Mouse (Mus musculus): Measurements from ENCODE around the gene Mapk8ip3.

The Mapk8ip3 gene

DNA sequence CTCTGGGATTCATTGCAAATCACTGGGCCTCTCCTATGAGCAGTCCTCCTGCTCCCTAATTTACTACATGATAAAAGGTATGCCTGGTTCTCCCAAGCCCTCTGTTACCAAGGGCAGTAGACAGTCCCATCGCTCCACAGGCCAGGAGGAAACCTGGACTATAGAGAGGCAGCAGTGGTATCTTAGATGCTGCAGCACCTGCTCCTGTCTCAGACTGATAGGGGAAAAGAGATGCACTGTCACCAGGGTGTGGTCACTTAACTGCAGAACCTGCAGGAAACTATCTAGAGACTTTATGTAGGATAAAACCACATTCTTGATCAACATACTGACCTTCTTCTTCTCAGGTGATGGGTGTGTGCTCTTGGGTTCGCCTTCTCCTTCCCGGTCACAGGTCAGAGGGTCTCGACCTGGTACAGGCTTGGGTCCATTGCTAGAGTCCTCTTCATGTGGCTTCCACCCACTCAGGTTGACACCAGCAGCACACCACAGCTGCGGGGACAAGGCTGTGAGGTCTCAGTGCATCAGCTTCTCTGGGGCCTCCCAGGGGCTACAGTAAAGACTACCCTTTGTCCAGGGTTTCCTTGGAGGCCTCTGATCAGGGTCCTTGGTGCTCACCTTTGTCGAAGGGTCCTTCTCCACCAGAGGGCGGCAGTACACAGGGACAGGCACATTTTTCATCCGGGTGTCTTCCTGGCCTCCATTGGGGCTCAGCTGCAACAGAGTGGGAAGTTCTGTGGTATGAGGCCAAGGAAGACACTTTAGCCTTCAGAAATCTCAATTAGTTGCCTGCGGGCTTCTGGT, 33.9 kb downstream of the Mapk8ip3 start:
- DNase-seq (ENCODE audit: low read depth, low spot score), result peak; percentile 40

DNA sequence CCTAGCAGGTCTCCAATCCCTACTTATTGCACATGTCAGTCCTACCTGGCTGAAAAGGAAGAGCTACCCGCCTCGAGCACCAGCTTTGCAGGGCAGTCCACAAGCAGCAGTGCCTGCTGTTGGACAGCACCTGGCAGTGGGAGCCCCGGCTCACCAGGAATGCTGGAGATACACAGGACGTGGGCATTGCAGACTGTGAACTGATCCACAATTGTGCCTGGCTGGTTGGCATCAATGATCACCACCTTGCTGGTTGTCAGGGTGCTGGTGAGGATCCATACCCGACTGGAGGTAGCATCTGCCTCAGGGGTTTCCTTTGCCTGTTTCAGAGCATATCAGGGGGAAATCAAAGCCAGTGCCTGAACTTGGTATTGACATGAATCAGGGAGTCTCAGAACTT, 34.7 kb downstream of the Mapk8ip3 start:
- no peak for DNase-seq (ENCODE audit: low read depth, low spot score)

- DNase-seq (ENCODE audit: low read depth, low spot score), result no peak
Observed at GRCm38 (mm10) chr17:24900014-24900413, 36.8 kb downstream of the Mapk8ip3 start.

DNA sequence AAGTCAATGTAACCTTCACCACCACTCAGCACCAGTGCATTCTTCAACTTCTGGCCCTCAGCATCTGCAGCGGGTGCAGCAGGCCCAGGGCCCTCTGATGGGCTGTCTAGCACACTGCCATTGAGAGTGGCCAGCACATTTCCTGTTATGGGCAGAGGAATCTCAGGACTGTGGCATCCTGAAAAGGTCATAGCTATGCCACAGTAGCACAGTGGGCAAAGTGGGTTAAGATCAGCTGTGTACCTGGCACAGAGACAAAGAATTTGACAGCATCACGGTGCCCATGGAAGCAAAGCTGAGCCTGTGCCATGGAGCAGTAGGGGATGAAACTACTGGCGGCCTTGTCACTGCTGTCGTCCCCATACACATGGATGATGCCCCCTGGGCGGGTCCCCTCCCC, 37.6 kb downstream of the Mapk8ip3 start:
- DNase-seq (ENCODE audit: low read depth, low spot score), result no peak

GRCm38 (mm10) chr17:24898041-24898854, 38.5 kb downstream of the Mapk8ip3 start:
- DNase-seq (ENCODE audit: low read depth, low spot score), result no peak

DNA sequence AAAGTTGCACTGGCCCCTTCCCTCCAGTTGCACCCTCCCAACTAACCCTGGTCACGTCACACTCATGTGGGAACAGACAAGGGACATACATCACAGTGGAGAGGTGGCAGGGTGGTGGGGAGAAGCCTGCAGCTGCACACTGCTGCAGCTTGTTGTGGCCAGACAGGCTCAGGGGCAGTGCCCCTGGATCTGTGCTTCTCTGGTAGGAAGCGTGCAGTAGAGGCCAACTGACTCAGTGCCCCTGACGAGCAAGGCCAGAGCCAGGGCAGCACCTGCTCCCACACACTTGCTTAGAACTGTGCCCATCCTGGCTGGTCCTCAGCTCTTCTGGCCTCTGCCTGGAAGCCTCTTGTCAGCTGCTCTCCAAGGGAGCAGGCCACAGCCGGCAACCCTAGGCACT, 39.2 kb downstream of the Mapk8ip3 start:
- DNase-seq (ENCODE audit: low read depth, low spot score), result no peak

DNA sequence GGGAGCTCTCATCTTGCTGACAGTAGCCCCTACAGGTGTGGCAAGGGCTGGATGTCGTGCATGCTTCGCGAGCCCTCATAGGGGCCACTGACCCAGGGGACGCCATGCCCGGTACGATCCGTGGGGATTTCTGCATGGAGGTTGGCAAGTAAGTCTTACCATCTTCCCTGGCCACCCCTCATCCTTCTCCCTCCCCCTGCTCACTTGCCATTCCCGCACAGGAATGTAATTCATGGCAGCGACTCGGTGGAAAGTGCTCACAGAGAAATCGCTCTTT, 39.8 kb downstream of the Mapk8ip3 start:
- no peak for DNase-seq (ENCODE audit: low read depth, low spot score)

- DNase-seq (ENCODE audit: low read depth, low spot score), result peak; percentile 63
Observed at GRCm38 (mm10) chr17:24896241-24896992, 40.4 kb downstream of the Mapk8ip3 start, which contains the start of gene Nme3. Nme3 (plus strand) TSS chr17:24896500.

DNA sequence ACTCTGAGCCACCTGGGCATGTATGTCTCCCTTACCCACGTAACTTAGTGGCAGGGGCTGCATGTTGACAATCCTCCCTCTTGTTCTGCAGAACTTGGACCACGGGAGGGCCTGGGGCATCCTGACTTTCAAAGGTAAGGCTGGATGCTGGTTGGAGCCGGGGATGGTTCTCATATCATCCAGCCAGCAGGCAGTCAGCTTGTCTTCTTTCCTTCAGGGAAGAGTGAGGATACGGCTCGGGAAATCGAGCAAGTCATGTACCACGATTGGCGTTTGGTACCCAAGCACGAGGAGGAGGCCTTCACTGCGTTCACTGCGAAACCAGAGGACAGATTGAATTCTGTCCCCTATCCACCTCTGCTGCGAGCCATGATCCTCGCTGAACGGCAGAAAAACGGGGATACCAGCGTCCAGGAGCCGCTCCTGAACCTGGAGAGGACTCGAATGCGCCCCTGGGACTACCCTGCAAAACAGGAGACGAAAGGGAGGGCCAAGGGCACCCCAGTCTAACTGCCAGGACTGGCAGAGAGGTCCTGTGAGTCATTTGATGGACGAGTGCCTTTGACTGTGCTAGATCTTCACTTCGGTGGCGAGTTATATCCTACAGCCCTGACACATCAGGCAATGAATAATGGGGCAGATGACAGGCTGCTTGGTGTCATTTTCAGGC, 41.1 kb downstream of the Mapk8ip3 start:
- no peak for DNase-seq (ENCODE audit: low read depth, low spot score)

- peak; percentile 91 for DNase-seq (ENCODE audit: low read depth, low spot score)
Observed at GRCm38 (mm10) chr17:24894995-24895547, 41.7 kb downstream of the Mapk8ip3 start, which contains the start of the genes Eme2 and Mrps34. Eme2 (minus strand) TSS chr17:24895087. Mrps34 (plus strand) TSS chr17:24895116.

GRCm38 (mm10) chr17:24894061-24894994, 42.4 kb downstream of the Mapk8ip3 start:
- DNase-seq (ENCODE audit: low read depth, low spot score), result no peak

DNA sequence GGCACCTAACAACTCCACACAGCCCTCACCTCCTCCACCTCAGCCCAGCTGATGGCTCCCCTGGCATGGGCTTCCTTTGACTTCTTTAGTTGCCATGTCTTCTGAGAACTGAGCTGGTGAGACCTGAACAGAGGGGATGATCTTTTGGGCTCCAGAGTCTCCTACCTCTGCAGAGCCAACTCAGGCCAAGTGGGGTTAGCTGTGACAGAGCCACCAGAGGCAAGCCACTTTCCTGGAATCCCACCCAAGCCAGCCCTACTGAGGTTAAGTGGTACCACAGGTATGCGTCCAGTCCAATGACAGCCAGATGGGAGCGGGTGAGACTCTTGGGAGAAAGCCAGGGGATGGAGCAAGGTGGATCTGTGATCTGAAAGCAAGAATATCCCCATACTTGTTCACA, 43.5 kb downstream of the Mapk8ip3 start:
- no peak for DNase-seq (ENCODE audit: low read depth, low spot score)

GRCm38 (mm10) chr17:24892785-24893184, 44.0 kb downstream of the Mapk8ip3 start:
- DNase-seq (ENCODE audit: low read depth, low spot score), result no peak

DNA sequence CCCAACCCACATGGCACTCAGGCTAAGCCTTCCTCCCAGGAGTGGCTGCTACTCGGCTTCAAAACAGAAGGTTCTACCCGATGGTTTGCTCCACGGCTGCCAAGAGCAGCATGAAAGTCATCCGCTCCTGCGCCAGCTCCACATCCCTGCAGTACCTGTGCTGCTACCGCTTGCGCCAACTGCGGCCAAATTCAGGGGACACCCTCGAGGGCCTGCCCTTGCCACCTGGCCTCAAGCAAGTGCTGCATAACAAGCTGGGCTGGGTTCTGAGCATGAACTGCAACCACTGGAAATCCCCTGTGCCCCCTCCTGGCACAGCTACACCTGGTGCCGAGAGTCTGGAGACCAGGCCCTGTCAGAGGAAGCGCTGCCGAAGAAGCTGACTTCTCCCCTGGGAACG, 45.5 kb downstream of the Mapk8ip3 start:
- no peak for DNase-seq (ENCODE audit: low read depth, low spot score)

DNA sequence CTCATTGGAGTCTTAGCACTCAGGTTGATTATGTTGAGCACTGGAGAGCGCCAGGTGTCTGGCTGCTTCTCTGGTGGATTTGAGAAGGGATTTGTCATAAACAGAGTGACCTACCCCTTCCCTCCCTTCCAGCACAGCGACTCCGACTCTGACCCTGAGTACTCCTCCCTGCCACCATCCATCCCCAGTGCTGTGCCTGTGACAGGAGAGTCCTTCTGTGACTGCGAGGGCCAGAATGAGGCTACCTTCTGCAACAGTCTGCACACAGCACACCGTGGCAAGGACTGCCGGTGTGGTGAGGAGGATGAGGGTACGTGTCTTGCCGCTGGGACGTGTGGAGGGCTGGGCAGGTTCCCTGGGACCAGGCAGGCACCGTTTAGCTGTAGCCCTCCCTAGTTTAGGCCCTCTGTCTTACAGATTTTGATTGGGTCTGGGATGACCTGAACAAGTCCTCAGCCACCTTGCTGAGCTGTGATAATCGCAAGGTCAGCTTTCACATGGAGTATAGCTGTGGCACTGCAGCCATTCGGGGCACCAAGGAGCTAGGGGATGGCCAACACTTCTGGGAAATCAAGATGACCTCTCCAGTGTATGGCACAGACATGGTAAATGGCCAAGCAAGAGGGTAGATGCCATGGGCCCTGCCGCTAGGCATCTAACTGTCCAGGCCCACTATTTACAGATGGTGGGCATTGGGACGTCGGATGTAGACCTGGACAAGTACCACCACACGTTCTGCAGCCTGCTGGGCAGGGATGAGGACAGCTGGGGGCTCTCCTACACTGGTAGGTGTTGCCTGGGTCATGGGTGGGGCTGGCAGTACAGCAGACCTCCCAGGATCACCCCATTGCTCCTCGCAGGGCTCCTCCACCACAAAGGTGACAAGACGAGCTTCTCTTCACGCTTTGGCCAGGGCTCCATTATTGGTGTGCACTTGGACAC, 46.4 kb downstream of the Mapk8ip3 start:
- no peak for DNase-seq (ENCODE audit: low read depth, low spot score)

DNA sequence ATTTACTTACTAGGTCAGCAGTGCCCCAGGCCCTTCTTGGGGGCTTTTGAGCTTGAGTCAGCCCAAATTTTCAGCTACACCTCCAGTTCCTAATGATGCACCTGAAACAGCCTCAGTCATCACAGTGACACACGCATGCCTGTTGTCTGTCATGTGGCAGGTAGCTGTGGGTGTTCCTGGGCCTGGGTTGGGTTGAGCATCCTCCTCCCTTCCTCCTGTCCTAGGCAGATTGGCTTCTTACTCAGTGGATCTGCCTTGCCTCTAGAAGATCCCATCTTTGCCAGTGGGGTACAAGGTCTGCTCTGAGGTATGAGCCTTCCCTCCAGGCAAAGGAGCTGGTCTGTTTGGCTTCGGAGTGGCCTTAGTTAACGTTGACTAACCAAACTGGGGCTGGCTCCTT, 47.9 kb downstream of the Mapk8ip3 start:
- DNase-seq (ENCODE audit: low read depth, low spot score), result no peak

GRCm38 (mm10) chr17:24887291-24888080, 49.3 kb downstream of the Mapk8ip3 start:
- DNase-seq (ENCODE audit: low read depth, low spot score), result no peak

GRCm38 (mm10) chr17:24886932-24887271, 49.9 kb downstream of the Mapk8ip3 start:
- DNase-seq (ENCODE audit: low read depth, low spot score), result no peak
